Mouse (Mus musculus) hindbrain, embryonic 14.5 days (tissue): ENCODE measurements at regions not wholly inside any gene's neighbourhood (a gene's known extent, or its start where the extent isn't known, plus 50 kb on each side); places are given as distances from the start of the nearest gene placed in this dataset.

Experiments used
- ATAC-seq: fragments of 200-750 bp; cut with Nextera tagmentation; 2 replicates; pipeline ENCODE4 v1.8.0; 2017; ENCODE audit warnings: moderate number of reproducible peaks, mild to moderate bottlenecking, moderate TSS enrichment, moderate library complexity; ENCODE audit not compliant: low FRiP score
- DNase-seq: peaks from one replicate; pipeline ENCODE4 v3.0.0-alpha.2; 2015; ENCODE audit warnings: low spot score
- H3K27ac ChIP-seq: fragments of 300-500 bp; sonication (generic); 2 replicates; pipeline ENCODE4 v1.5.1; 2014; ENCODE audit warnings: mild to moderate bottlenecking, moderate library complexity
- H3K27me3 ChIP-seq: fragments of 300-500 bp; sonication (generic); 2 replicates; pipeline ENCODE4 v1.6.1; 2014; ENCODE audit warnings: mild to moderate bottlenecking, low read length, mixed read lengths; ENCODE audit not compliant: control insufficient read depth, insufficient read depth
- H3K36me3 ChIP-seq: fragments of 300-500 bp; sonication (generic); replicated peaks from 2 replicates; pipeline ENCODE4 v1.6.1; 2014; ENCODE audit not compliant: control insufficient read depth, insufficient read depth
- H3K4me1 ChIP-seq: fragments of 300-500 bp; sonication (generic); replicated peaks from 2 replicates; pipeline ENCODE4 v1.6.1; 2014; ENCODE audit warnings: antibody characterized with exemption, low read length, mixed read lengths; ENCODE audit not compliant: control insufficient read depth, insufficient read depth
- H3K4me2 ChIP-seq: fragments of 300-500 bp; sonication (generic); replicated peaks from 2 replicates; pipeline ENCODE4 v1.6.1; 2014; ENCODE audit warnings: mild to moderate bottlenecking, moderate library complexity
- H3K4me3 ChIP-seq: fragments of 300-500 bp; sonication (generic); replicated peaks from 2 replicates; pipeline ENCODE4 v1.5.1; 2014; ENCODE audit warnings: mild to moderate bottlenecking, low read length
- H3K9ac ChIP-seq: fragments of 300-500 bp; sonication (generic); 2 replicates; pipeline ENCODE4 v1.6.1; 2014
- H3K9me3 ChIP-seq: fragments of 300-500 bp; sonication (generic); 2 replicates; pipeline ENCODE4 v1.6.1; 2016; ENCODE audit warnings: low read length; ENCODE audit not compliant: control insufficient read depth
- WGBS: fragments of 180-500 bp; shearing (Covaris S2); extraction: QIAGEN DNeasy Blood & Tissue Kit; methylation state at CpG from one replicate; pipeline ENCODE4 v1.1.7; 2014; 5-methylcytosine and 5-hydroxymethylcytosine counted together

- Histone ChIP-seq H3K36me3 (no peaks in the 10 kb centered on the region), H3K9me3 (no peaks in the 10 kb centered on the region), H3K27me3 (no peaks in the 10 kb centered on the region), H3K4me2 (no peak overlapping the region), H3K9ac (no peak overlapping the region), H3K27ac (no peak overlapping the region), H3K4me3 (no peak overlapping the region), H3K4me1 (no peaks in the 10 kb centered on the region)
- no peak for ATAC-seq
- no peak for DNase-seq
Observed at GRCm38 (mm10) chr15:71302541-71302940, 2531.8 kb upstream of the Gm6569 start.

- DNase-seq (no peak), ATAC-seq (no peak)
- 80% methylated on average over 3 of the region's 3 CpGs for WGBS
- H3K9ac ChIP-seq = no peak overlapping the region
- no peaks in the 10 kb centered on the region for H3K27me3 ChIP-seq
- H3K4me2 ChIP-seq = no peak overlapping the region
- H3K27ac ChIP-seq = no peak overlapping the region
- no peaks in the 10 kb centered on the region for H3K36me3 ChIP-seq
- no peaks in the 10 kb centered on the region for H3K9me3 ChIP-seq
- no peaks in the 10 kb centered on the region for H3K4me1 ChIP-seq
- H3K4me3 ChIP-seq = no peak overlapping the region
Observed at GRCm38 (mm10) chr15:71310230-71310629, 2524.1 kb upstream of the Gm6569 start.

- 58% methylated on average over 3 of the region's 3 CpGs for WGBS
- Histone ChIP-seq H3K9me3 (no peaks in the 10 kb centered on the region), H3K4me1 (no peaks in the 10 kb centered on the region), H3K27ac (no peak overlapping the region), H3K9ac (no peak overlapping the region), H3K4me2 (no peak overlapping the region), H3K27me3 (no peaks in the 10 kb centered on the region), H3K36me3 (no peaks in the 10 kb centered on the region), H3K4me3 (no peak overlapping the region)
- ATAC-seq = no peak
- DNase-seq = no peak
Observed at GRCm38 (mm10) chr15:71326596-71326995, 2507.8 kb upstream of the Gm6569 start.

GRCm38 (mm10) chr15:71358189-71358790, 2476.1 kb upstream of the Gm6569 start:
- Histone ChIP-seq H3K4me3 (no peak overlapping the region), H3K27ac (no peak overlapping the region), H3K9ac (no peak overlapping the region), H3K27me3 (no peaks in the 10 kb centered on the region), H3K36me3 (no peaks in the 10 kb centered on the region), H3K9me3 (no peaks in the 10 kb centered on the region), H3K4me1 (no peaks in the 10 kb centered on the region), H3K4me2 (no peak overlapping the region)
- DNase-seq = no peak
- 18% methylated on average over 4 of the region's 4 CpGs for WGBS
- no peak for ATAC-seq

- H3K9ac ChIP-seq = no peak overlapping the region
- H3K27me3 ChIP-seq = no peaks in the 10 kb centered on the region
- H3K4me3 ChIP-seq = no peak overlapping the region
- H3K4me1 ChIP-seq = no peaks in the 10 kb centered on the region
- no peaks in the 10 kb centered on the region for H3K36me3 ChIP-seq
- H3K27ac ChIP-seq = no peak overlapping the region
- 49% methylated on average over 3 of the region's 3 CpGs for WGBS
- no peak overlapping the region for H3K4me2 ChIP-seq
- DNase-seq (peak; percentile 80), ATAC-seq (peak; percentile 81)
- H3K9me3 ChIP-seq = no peaks in the 10 kb centered on the region
Observed at GRCm38 (mm10) chr15:71375775-71376174, 2458.6 kb upstream of the Gm6569 start.
